Mouse (Mus musculus) cerebellum, adult 2 months (tissue): ENCODE measurements around the gene Fzd7. TPM values are rescaled to one million over a fixed set of nuclear protein-coding genes. Genes with fewer than 3 reads are reported as not detected.

Experiments
- DNase-seq, 2 experiments: peaks; one replicate each; pipeline ENCODE4 v3.0.0; 2021
- H3K27ac ChIP-seq: fragments of 200-500 bp; 2 replicates; pipeline ENCODE4 v1.5.1; 2012; ENCODE audit warnings: low read length, control low read depth, inconsistent platforms; ENCODE audit not compliant: insufficient read depth
- H3K27me3 ChIP-seq: fragments of 200-500 bp; 2 replicates; pipeline ENCODE4 v1.6.1; 2012; ENCODE audit warnings: inconsistent platforms, mild to moderate bottlenecking, low read length, moderate library complexity; ENCODE audit not compliant: control insufficient read depth, insufficient read depth
- H3K4me1 ChIP-seq: fragments of 200-500 bp; 2 replicates; pipeline ENCODE4 v1.6.1; 2011; ENCODE audit warnings: low read length; ENCODE audit not compliant: control insufficient read depth, insufficient read depth
- H3K4me3 ChIP-seq: fragments of 200-500 bp; replicated peaks from 2 replicates; pipeline ENCODE3; 2011; ENCODE audit warnings: mild to moderate bottlenecking, low read depth, low read length, control low read depth; ENCODE audit not compliant: insufficient read depth
- CTCF ChIP-seq: fragments of 200-500 bp; IDR thresholded peaks from 2 replicates; pipeline ENCODE4 v1.5.1; 2011; ENCODE audit warnings: low read depth, mild to moderate bottlenecking, control low read depth, low read length, moderate library complexity, borderline replicate concordance; ENCODE audit not compliant: insufficient read depth
- POLR2A ChIP-seq: fragments of 200-500 bp; IDR thresholded peaks from 2 replicates; pipeline ENCODE4 v1.6.1; 2011; ENCODE audit warnings: low read length, control low read depth, borderline replicate concordance; ENCODE audit not compliant: insufficient read depth
- WGBS: fragments of 180-500 bp; shearing (Covaris S2); methylation state at CpG from one replicate; pipeline ENCODE4 v1.1.7; 2018; 5-methylcytosine and 5-hydroxymethylcytosine counted together
- polyA plus RNA-seq: library from polyadenylated mRNA; depleted of rRNA; stranded (reverse); fragments of >200 nt; gene quantifications from 2 replicates; pipeline ENCODE4 v1.2.3, GENCODE M21; 2012

Fzd7 gene
- polyA plus RNA-seq, 1 experiment, result 25.0 TPM

DNA sequence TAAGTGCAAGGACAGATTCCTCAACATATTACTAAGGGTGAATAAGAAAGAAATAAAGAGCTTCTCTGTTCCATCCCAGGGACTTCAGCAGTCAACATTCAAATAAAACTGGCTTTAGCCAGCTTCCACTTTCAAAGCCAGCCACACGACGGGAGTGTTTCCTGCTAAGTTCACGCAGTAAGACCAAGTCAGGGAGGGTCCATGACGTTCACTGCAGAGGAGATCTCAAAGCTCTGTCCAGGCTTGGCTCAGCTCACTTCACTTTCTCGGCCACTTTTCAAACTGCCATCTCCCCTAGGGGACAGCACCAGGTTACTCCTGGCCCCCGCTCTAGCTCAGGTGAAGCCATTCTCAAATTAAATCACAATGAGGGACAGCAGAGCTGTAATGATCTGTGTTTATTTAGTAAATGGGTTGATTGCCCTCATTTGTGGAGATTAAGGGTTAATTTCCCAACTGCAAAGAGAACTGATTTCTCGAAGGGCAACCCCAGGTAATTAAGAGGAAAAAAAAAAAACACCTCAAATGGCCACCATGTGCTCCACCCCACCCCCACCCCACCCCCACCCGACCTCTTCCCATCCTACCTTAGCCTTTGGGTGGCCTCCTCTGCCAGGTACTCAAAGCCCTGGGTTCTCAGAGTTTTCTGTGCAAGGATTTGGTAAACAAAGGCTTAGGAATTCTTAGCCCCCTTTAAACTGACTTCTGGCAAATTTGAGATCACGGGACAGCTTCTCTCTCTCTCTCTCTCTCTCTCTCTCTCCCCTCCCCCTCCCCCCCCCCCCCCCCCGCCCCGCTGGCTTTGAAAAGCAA is 9.7 kb upstream of the Fzd7 start:
- no peak overlapping the region for H3K4me3 ChIP-seq
- no peak overlapping the region for H3K27ac ChIP-seq
- no peaks in the 10 kb centered on the region for H3K27me3 ChIP-seq
- WGBS, result 66% methylated on average over 11 of the region's 11 CpGs
- TF ChIP-seq CTCF (no peak), POLR2A (no peak)
- no peak for DNase-seq
- peaks cover 7% of the 10 kb centered on the region; the same call in 1 of the 2 replicates for H3K4me1 ChIP-seq

DNA sequence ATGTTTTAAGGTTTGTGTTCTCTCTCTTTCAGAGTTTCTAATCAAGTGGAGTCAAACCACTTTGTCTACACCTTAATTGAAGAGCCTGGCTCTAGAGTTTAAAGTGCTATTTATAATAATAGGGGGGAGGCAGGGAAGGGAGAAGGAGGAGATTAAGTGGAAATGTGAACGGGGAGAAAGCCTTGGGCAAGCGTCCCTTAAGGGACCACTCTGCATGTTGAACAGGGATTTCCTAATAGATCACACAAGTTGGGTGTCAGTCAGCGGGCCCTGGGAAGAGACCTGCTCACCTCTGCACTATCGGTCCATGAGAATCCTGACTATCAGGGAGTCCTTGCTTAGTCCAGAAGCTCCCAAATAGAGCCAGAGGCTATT is 9.1 kb upstream of the Fzd7 start:
- TF ChIP-seq POLR2A (no peak), CTCF (no peak)
- Histone ChIP-seq H3K27me3 (no peaks in the 10 kb centered on the region), H3K4me3 (no peak overlapping the region), H3K4me1 (peaks cover 7% of the 10 kb centered on the region; the same call in 1 of the 2 replicates), H3K27ac (no peak overlapping the region)
- DNase-seq, result no peak
- 77% methylated on average over 4 of the region's 4 CpGs for WGBS

DNA sequence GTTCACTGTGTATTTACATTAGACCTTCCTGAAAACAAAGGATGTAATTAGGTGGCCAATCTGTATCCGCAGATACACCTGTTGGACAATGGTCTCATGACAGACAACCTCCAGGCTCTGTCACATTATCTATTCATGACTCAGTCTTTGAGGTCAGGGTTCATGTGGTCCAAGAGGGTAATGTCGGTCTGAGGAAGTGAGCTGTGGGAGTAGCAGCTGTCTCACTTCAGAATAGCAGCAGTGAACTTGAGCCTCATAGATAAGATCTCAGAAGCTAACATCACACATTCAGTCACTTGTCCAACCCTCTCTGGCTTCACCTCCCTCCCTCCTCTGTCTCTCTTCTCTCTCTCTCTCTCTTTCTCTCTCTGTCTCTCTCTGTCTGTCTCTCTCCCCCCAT is 6.6 kb upstream of the Fzd7 start:
- no peaks in the 10 kb centered on the region for H3K27me3 ChIP-seq
- H3K4me3 ChIP-seq, result no peak overlapping the region
- no peaks in the 10 kb centered on the region for H3K4me1 ChIP-seq
- no peak overlapping the region for H3K27ac ChIP-seq
- TF ChIP-seq POLR2A (no peak), CTCF (no peak)
- WGBS, result 82% methylated on average over 2 of the region's 2 CpGs
- DNase-seq, result no peak

DNA sequence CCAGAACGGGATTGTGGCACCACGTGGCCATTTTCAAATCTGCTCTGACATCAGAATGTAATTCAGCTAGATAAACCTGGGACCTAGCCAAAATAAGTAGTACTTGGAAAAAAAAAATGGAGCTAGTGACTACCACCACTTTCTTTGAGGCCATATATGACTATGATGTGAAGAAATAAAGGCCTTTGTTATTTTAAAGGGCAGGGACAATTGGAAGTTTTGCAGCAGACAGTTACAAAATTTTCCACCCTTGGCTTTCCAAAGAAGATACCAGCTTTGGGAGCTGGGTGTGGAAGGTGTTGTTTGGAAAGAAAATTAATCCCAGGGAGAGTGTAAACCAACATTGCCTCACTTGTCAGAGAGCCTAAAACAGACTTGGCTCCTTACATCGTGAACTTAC is 3.3 kb upstream of the Fzd7 start:
- H3K27ac ChIP-seq, result no peak overlapping the region
- DNase-seq, result no peak
- H3K27me3 ChIP-seq, result no peaks in the 10 kb centered on the region
- TF ChIP-seq POLR2A, result no peak
- TF ChIP-seq CTCF, result no peak
- H3K4me3 ChIP-seq, result no peak overlapping the region
- WGBS, result 55% methylated on average over 3 of the region's 3 CpGs
- no peaks in the 10 kb centered on the region for H3K4me1 ChIP-seq

DNA sequence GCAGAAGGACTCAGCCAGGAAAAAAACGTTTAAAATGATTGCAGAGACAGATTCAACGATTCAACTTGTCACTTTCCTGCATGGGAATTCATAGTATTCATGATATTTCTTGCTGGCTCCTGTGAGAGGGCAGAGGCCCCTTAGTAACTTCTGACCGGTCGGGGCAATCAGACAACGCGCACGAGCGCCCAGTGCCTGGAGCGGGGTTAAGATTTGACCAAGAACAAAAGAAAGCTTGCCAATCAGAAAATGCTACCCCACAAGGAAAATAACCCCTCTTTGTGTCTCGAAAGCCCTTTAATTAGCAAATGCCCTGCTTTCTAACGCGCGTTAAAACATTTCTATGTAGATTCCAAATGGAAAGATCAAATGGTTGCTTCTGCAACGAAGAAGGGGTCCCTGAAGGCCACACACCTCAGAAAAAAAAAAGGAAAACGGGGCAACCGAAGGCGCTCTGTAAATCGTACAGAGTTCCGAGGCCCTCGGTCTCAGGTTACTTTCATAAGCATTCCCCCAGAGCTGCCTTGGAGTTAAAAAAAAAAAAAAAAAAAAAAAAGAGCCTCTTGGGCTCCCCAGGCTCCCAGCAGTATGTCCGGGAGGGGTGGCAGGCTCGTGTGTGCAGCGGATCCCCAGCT is 1.3 kb upstream of the Fzd7 start:
- Histone ChIP-seq H3K4me3 (peak overlapping the region; percentile 51), H3K4me1 (no peaks in the 10 kb centered on the region), H3K27ac (no peak overlapping the region), H3K27me3 (no peaks in the 10 kb centered on the region)
- no peak for TF ChIP-seq POLR2A
- no peak for TF ChIP-seq CTCF
- no peak for DNase-seq
- 38% methylated on average over 23 of the region's 23 CpGs for WGBS

DNA sequence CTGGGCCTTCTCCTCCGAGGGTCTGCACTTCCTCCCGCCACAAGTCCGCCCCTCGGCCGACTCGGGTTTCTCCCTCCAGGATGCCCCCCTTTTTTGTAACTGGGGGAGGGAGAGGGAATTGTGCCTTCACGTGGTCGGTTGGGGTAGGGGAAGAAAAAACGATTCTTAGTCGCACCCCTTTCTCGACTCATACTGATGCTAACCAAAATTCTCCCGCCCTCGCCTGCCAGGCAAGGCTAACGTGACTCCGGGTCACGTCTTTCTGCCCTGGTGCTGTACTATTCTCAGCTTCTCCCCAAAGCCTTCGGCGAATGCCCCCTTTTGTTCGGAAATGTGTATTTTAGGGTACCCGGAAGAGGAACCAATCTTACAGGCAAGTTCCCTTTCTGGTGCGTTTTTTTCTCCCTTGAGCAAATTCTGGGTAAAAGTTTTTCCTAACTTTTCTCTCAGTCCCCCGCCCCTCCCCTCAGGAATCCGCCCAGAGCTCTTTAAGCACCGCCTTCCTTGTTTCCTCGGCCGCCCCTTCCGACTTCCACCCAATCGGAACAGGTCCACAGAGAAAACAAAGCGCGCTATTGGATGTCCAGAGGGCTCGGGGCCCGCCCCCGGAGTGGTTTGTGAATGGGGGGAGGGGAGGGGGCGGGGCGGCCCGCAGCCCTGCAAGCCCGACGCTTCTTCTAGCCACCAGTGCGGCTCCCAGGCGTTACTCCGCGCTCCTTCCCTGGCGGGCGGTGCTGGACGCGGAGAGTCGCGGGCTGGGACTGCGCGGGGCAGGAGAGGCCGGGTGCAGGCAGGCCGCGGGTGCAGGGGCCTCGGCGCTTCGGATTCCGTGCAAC is 550 bp upstream of the Fzd7 start:
- TF ChIP-seq POLR2A (peak; percentile 94), CTCF (no peak)
- peak; percentile 92 to 96 for DNase-seq
- Histone ChIP-seq H3K4me3 (peak overlapping the region; percentile 94), H3K27me3 (no peaks in the 10 kb centered on the region), H3K4me1 (no peaks in the 10 kb centered on the region), H3K27ac (peak overlapping the region; percentile 97)
- WGBS, result under 1% methylated on average over 57 of the region's 57 CpGs

DNA sequence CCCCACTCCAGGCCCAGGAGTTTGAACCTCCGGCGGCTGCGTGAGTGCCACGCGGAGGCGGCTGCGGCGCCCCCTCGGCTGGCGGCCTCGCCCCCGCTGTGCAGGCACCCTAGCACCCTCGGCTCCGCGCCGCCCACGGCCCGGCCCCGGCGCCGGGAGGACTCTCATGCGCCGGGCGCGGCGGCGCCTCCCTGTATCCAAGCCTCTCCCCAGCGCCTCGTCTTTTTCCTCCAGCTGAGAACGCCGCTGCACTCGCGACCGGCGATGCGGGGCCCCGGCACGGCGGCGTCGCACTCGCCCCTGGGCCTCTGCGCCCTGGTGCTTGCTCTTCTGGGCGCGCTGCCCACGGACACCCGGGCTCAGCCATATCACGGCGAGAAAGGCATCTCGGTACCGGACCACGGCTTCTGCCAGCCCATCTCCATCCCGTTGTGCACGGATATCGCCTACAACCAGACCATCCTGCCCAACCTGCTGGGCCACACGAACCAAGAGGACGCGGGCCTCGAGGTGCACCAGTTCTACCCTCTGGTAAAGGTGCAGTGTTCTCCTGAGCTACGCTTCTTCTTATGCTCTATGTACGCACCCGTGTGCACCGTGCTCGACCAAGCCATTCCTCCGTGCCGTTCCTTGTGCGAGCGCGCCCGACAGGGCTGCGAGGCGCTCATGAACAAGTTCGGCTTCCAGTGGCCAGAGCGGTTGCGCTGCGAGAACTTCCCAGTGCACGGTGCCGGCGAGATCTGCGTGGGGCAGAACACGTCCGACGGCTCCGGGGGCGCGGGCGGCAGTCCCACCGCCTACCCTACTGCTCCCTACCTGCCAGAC is 684 bp downstream of the Fzd7 start:
- DNase-seq, result peak; percentile 74 to 80
- WGBS, result under 1% methylated on average over 88 of the region's 88 CpGs
- H3K27ac ChIP-seq, result peak overlapping the region; percentile 97
- H3K27me3 ChIP-seq, result no peaks in the 10 kb centered on the region
- no peaks in the 10 kb centered on the region for H3K4me1 ChIP-seq
- TF ChIP-seq CTCF (no peak), POLR2A (no peak)
- H3K4me3 ChIP-seq, result peak overlapping the region; percentile 94
